Mouse (Mus musculus): ENCODE results near the gene Lrig2.
"Not testable (repeated sequence)": the region's sequence is repeated elsewhere in the genome, so short reads cannot be mapped to it uniquely, and the experiment has no call there.

The Lrig2 gene

DNA sequence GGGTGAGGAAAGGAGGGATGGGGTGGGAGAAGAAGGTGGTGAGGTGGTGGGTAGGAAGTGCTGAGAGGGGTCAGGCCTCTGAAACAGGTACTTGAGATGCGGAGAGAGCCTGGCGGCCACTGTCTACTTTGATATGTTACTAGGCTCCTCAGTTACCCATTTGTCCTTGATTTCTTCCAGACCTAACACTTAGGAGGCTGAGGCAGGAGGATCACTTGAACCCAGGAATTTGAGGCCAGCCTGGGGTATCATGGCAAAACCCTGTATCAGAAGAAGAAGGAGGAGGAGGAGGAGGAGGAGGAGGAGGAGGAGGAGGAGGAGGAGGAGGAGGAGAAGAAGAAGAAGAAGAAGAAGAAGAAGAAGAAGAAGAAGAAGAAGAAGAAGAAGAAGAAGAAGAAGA lies 84.4 kb downstream of the Lrig2 start:
- DNase-seq, result not testable (repeated sequence)

DNA sequence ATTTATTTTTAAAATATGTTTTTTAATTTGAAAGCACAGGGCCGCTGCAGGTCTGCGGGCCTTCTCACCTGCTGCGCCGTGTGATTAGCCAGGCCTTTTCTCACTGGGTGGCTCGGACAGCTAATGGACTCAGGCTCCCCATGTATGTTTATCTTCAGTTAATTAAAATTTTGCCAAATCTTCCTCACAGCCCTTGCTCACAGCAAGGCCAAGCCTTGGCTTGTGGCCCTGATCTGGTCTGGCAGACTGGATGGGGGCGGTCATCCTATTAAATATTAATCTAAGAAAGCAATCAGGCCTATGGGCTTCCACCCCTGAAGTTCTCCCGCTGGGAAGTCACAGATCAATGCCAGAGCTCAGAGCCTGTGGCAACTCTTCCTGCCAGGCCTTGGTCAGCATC lies 87.4 kb downstream of the Lrig2 start:
- DNase-seq, result peak; percentile 15

- DNase-seq, result no peak
These were observed 90.8 kb downstream of the Lrig2 start for GRCm38 (mm10) chr3:104420929-104421328.

- no peak for DNase-seq
These were observed 91.7 kb downstream of the Lrig2 start for GRCm38 (mm10) chr3:104419990-104420389.

- peak; percentile 22 for DNase-seq
These were observed 94.9 kb downstream of the Lrig2 start for GRCm38 (mm10) chr3:104416806-104417205.

GRCm38 (mm10) chr3:104412482-104412881 lies 99.2 kb downstream of the Lrig2 start:
- DNase-seq, result no peak

DNA sequence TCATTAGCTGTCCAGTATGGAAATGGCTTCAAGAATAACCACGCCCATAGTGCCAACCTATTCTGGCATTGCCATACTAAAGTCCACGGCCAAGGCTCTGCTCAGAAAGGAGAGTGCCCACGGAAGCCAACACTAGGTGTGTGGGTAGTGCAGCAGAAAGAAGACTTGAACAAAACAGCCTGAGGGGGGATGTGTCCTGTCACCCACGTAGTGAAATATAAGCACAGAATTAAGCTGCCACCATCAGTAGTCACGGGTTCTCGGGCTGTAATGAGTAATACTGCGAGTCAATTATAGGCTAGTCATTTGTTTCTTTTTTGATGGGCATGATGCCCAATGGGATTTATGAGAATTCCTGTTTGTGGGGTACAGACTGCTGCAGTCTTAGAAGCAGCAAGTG lies 104.2 kb downstream of the Lrig2 start:
- DNase-seq, result no peak

DNA sequence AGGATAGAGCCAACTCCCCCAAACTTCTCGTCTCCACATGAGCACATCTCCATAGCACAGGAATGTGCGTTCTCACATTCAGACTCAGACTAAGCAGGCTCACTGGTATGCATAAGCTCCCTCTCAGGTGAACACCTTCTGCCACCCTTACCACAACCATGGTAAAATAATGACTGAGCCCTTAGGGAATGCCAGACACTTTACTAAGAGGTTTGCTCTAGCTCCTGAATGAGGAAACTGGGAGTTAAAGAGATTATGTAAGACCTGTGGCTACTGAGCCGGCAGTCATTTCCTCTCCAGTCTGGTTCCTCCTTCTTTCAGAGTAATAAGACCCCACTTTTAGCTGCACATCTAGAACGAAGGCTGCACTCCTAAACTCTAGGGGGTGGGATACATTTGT lies 108.1 kb downstream of the Lrig2 start:
- no peak for DNase-seq

- no peak for DNase-seq
These were observed 110.5 kb downstream of the Lrig2 start for GRCm38 (mm10) chr3:104401176-104401575.

GRCm38 (mm10) chr3:104400126-104400525 lies 111.6 kb downstream of the Lrig2 start:
- no peak for DNase-seq

- DNase-seq, result no peak
These were observed 112.2 kb downstream of the Lrig2 start for GRCm38 (mm10) chr3:104399296-104400045.

DNA sequence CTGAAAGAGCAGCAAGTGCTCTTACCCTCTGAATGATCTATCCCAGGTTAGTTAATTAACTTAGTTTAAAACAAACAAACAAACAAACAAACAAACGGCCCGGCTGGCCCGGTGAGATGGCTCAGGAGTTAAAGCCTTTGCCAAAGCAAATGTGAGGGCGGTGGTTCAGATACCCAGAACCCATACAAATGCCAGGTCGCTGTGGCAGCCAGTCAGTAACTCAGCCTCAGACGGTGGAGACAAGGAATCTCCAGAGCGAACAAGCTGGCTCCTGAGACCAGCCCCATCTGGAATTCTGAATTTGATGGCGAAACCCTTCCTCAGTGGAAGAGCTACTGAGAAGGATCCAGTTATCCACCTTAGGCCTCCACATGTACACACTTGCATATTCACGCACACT lies 114.4 kb downstream of the Lrig2 start:
- DNase-seq, result no peak

DNA sequence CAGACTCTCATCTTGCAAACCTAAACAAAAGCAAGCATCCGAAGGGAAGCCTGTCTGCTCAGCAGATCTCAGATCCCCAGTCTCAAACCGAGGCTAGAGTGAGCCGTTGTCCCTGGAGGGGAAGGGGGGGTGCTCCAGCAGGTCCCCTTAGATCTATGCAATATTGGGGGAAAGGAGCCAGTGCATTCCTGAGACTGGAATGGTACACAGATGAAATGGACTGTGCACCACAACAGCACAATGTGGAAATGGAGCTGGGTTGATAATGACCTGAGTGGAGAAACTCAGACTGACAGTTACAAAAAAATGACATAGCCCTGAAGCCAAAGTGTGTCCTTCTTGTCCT lies 115.0 kb downstream of the Lrig2 start:
- DNase-seq, result no peak

GRCm38 (mm10) chr3:104396067-104396735 lies 115.5 kb downstream of the Lrig2 start:
- DNase-seq, result no peak

DNA sequence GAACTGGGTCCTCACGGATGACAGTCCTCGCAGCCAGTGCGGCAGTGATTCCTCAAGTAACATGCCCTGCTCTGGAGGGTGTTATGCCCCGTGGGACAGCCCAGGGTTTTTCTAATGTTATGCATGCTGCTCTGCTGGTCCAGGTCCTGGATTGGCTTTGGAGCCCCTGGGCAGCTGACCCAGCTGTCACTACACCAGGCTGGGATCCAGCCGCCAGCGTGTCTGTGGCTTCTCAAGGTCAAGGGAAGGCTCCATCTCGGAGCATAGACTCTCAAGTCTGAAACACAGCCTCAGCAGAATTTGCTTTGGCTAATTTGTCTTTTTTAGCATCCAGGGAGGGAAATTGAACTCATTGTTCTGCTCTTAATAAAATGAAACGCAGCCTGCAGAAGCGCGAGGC lies 121.6 kb downstream of the Lrig2 start:
- no peak for DNase-seq

DNA sequence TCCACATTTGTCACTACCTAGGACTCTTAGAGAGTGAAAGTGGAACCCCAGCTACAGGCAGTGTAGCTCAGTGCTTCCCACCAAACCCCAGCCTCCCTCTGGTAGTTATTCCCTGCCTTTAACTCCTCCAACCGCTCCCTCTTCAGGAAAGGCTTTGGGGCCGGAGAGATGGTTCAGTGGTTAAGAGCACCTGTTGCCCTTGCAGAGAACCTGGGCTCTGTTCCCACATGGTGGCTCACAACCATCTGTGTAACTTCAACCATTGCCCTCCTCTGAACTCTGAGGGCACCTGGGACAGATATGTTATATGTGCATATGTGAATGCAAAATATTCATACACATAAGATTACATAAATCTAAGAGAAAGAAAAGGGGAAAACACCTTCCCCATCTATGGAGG lies 122.3 kb downstream of the Lrig2 start:
- no peak for DNase-seq

- peak; percentile 9 for DNase-seq
These were observed 126.1 kb downstream of the Lrig2 start for GRCm38 (mm10) chr3:104385587-104385986.

GRCm38 (mm10) chr3:104383681-104384341 lies 127.9 kb downstream of the Lrig2 start:
- DNase-seq, result no peak

GRCm38 (mm10) chr3:104378228-104378627 lies 133.5 kb downstream of the Lrig2 start:
- no peak for DNase-seq

DNA sequence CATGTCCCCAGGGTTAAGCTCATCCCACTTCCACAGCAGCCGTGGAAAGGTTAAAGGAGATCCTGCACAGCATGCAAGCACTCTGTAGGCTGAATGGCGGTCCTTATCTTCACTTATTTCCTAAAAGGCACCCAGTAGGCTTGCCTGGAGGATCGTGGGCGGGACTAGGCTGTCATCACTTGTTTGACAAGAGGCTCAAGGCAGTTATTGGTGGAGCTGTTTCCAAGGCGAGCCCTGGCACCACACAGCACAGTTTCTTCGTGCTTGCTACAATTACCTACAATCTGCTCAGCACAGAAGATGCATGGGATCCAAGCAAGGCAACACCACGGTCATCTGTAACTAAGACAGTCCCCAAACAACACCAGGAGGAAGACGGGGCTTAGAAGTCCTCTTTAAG lies 137.8 kb downstream of the Lrig2 start:
- DNase-seq, result no peak

GRCm38 (mm10) chr3:104372374-104372773 lies 139.3 kb downstream of the Lrig2 start:
- DNase-seq, result no peak

DNA sequence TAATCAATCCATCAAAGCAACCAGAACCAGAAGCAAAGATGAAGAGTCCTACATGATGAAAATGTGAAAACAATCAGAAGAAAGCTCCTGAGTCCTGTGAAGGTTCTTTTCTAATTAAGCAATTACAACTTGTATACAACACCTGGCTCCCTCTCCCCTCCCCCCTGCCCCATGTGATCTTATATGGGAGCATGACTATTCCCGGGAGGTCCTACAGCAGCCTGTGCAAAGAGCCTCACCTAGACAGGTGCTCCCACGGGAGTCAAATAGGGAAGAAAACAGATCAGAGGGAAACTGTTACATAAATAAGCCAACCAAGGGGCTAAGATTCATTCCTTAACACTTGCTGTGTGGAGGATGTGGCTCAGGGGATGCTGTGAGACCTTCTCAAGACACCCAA lies 143.8 kb downstream of the Lrig2 start:
- DNase-seq, result no peak

DNA sequence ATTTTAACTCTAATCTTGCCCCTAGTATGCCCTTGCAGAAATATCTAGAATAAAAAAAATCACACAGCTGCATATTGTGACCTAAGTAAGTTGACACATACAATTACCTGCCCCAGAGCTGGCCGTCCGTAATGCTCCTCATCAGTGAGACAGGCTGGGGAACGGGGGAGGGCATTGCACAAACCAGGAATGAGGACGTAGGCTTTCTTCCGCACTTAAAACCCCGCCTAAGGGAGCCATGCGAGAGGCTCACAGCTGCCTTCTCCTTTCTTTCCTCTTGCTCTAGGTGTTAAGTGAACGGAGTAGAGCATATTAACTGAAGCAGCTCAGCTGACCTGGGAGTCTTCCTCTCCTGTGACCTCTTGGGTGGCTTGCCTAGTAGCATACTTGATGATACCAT lies 149.9 kb downstream of the Lrig2 start:
- no peak for DNase-seq

DNA sequence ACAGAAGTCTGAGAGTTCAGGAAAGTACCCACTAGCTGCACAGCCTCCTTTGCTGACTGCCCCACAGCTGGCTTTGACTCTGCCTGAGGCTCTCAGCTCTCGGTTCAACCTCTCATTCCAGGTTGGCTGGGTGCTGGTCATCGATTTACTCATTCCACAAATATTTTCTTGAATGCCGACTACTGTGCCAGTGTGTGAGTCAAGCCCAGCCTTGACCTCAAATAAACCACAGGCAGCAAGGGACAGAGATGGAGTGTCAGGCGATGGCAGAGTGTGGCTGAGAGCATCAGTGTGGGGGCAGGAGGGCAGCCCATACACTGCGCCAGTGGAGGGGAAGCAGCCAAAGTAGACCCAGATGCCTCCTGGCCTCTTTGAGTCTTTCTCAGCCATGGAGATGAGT lies 151.4 kb downstream of the Lrig2 start:
- peak; percentile 6 for DNase-seq

All from liver (tissue).